Mouse (Mus musculus) stomach, postnatal 0 days (tissue): ENCODE data around the gene Gm7995.
"Not testable (repeated sequence)": the region's sequence is repeated elsewhere in the genome, so short reads cannot be mapped to it uniquely, and the experiment has no call there.

ENCODE experiments used
- CTCF ChIP-seq: IDR thresholded peaks from 2 replicates; pipeline ENCODE4 v1.5.1; 2016; ENCODE audit warnings: antibody characterized with exemption, low read depth, mild to moderate bottlenecking, moderate library complexity
- EP300 ChIP-seq: optimal IDR thresholded peaks from 2 replicates; pipeline ENCODE3; 2016; ENCODE audit warnings: antibody characterized with exemption

DNA sequence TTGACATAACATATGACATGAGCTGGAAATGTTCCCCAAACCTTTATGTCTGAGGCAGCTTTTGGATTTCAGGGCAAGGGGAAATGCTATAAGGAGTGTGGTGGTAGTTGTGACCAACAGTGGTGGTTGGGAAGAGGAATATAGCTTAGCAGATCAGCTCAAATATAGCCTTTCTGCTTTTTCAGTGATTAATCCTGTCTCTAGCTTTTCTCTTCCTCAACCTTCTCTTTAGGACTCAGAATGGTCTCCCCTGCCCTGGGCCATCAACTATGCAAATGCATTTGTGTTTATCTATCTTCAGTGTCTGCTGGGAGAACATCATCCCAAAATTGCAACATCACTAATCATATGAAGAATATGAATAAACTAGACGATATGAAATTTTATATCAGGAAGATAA is at the start of gene Gm7995:
- TF ChIP-seq CTCF, EP300: not testable (repeated sequence)
